Mouse (Mus musculus): ENCODE measurements around the gene Ces2g.

Gene Ces2g

GRCm38 (mm10) chr8:104961537-104961961 lies at the start of gene Ces2g:
Ces2g (plus strand) TSS chr8:104961718.
- DNase-seq = peak; percentile 32 to 56

- no peak for DNase-seq
Observed at GRCm38 (mm10) chr8:104925972-104926596, 35.4 kb upstream of the Ces2g start, which contains the start of gene Ces2e. Ces2e (plus strand) TSS chr8:104926260.

DNA sequence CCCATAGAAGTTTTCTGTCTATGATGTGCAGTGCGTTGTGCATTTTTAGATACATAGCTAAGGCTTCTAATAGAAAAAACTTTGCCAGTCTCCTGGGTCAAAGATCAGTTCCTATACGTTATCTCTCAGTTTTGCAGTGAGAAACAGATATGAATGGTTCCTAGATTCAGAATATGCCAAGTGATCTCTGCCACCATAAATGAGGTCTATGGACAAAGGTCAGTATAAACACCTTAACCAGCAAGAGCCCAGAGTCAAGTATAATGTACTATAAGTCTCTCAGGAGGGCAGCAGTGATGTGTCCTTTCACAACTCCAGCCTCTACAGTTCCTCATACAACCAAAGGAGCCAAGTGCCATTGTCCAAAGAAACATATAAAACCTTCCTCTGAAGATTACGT lies 34.2 kb upstream of the Ces2g start:
- DNase-seq = no peak

DNA sequence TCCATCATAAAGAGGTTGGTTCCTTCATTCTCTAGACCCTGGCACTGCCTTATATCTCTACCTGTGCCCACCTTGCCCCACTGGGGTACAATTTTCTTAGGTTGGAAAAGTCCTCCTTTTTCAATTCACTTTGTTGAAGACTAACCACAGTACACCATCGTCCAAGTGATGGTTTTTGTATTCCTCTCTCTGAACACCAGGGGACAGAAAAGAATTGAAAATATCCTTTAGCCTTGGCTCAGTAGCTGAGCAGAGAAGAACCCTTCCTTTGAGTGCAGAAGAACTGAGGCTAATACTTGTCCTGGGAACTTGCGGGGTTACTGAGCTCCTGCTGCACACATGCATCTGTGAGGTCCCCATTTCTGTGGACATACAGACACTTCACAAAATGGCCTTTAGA lies 16.9 kb upstream of the Ces2g start:
- DNase-seq = no peak

- no peak for DNase-seq
Observed at GRCm38 (mm10) chr8:104947056-104947455, 14.5 kb upstream of the Ces2g start, which contains the start of gene Ces2f. Ces2f (plus strand) TSS chr8:104947356.

DNA sequence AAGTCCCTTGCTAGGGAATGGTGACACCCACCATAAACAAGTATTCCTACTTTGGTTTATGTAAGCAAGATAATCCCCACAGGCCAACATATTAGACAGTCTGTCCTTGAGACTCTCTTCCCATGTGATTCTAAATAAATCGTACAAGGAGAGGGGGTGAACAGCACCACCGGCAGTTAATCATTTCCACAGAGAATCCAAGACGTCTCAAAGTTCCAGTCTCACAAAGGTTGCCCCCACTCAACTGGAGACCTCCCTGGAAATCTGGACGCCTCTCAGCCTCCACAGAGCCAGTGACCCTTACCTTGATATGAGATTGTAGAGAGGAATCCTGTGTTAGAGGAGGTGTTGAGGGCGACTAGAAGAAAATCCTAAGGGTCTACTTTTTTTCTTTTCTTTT lies 12.5 kb upstream of the Ces2g start:
- no peak for DNase-seq

DNA sequence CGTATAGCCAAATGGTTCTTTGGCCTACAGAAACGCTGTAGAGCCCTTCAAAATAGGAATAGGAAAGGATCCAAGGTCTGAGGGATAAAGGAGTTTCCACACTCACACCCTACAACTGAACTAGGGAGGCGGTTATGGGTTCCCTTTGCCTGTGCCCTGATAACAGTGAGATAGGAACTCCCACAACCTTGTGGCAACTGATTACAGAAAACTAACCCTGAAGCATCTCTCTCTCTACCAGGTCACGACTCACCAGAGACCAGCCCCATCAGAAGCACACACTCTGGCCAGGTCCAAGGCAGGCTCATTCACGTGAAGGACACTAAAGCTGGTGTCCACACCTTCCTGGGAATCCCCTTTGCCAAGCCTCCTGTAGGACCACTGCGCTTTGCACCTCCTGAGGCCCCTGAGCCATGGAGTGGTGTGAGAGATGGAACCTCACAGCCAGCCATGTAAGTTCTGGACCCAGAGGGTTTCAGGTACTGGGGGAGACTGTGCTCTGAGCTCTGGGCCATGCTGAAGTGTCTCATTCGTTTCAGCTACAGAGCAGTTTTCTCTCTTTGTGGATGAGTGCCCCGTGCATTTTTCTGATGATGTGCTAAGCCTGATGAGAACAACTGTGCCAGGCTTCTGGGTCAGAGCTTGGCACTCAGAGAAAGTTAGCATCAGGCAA lies 847 bp downstream of the Ces2g start:
- no peak for DNase-seq

DNA sequence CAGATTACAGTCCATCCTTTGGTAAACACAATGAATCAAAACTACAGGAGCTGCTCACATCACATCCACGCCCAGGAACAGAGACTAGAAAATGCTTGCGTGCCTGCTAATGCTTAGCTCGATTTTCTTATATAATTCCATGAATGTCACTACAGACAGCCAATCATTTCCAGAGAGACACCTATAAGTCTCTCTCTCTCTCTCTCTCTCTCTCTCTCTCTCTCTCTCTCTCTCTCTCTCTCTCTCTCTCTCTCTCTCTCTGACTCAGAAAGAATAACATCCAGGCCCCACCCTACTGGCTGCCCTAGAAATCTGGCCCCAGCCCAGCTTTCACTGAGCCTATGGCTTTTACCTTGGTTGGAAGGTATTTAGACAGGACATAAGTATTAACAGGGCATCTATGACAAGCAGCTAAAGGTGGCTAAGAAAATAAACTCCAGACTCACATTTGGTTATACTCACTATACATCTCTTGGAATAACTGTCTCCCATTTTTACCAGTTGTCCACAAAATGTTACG lies 1.9 kb downstream of the Ces2g start:
- DNase-seq = no peak

- peak in 1 of 2 experiments; percentile 6 for DNase-seq
Observed at GRCm38 (mm10) chr8:104984126-104984525, 22.6 kb downstream of the Ces2g start.

DNA sequence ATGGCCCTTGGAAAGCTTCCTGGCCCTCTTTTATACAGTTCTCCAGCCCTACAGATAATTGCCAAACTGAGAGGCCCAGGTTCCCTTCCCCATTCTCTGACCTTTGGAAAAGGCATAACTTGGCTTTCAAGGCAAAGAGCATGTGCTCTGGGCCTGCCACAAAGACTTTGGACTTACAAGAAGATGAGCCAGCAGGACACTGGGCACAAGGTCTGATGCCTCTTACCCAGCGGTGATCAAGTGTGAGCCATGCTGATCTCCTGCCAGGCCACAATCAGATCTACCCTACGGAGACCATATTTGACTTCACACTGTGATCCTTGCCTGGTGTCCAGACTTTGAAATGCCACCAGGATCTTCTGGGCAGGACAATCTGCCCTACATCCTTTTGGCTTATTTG lies 23.4 kb downstream of the Ces2g start:
- DNase-seq = peak; percentile 32 to 64

- no peak for DNase-seq
Observed at GRCm38 (mm10) chr8:104998191-104998590, 36.7 kb downstream of the Ces2g start.

- no peak for DNase-seq
Observed at GRCm38 (mm10) chr8:104999183-104999582, 37.7 kb downstream of the Ces2g start.

DNA sequence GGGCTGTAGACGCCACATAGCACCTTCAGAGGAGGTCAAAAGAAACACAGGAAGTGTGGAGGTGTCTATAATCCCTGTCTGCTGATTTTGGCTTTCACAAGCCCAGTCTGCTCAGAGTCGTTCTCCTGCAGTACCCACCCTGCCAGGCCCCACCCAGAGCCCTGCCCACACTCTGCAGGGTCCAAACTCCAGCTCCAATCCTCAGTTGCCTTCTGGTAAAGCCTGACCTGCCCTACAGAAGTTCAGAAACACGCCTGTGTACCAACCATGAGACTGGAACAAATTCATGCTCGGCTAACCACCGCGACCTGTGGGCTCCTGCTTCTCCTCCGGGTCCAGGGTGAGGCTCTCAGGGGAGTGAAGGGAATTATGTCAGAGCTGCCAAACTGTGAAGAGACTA lies 39.1 kb downstream of the Ces2g start, which contains the start of gene Ces2h:
Ces2h (plus strand) TSS at position 268 of the 400 bp plus-strand sequence.
- DNase-seq = no peak

- no peak for DNase-seq
Observed at GRCm38 (mm10) chr8:105010000-105010399, 48.5 kb downstream of the Ces2g start.

GRCm38 (mm10) chr8:105011136-105011535 lies 49.6 kb downstream of the Ces2g start:
- no peak for DNase-seq

GRCm38 (mm10) chr8:105014391-105014790 lies 52.9 kb downstream of the Ces2g start:
- DNase-seq = no peak

Data from cerebellum, postnatal 14 days (tissue).